Mouse (Mus musculus) mature B cell (primary cell): Measurements from ENCODE around the gene Safb2.

Source experiments
- in situ Hi-C: fragments of 300-500 bp; cut with MboI; formaldehyde crosslinking; loops from 2 replicates; pipeline ENCODE4 v1.14.3; 2019

Safb2 gene

GRCm38 (mm10) chr17:56559386-56559785 lies 25.0 kb downstream of the Safb2 start:
- in situ Hi-C loops: no loop called here

- in situ Hi-C loops: no loop called here
These were observed 25.9 kb downstream of the Safb2 start for GRCm38 (mm10) chr17:56558448-56558847.

GRCm38 (mm10) chr17:56554122-56554551 lies 30.2 kb downstream of the Safb2 start, which contains the start of gene Gm20219:
Gm20219 (minus strand) TSS chr17:56554387.
- in situ Hi-C loops: no loop called here

GRCm38 (mm10) chr17:56552781-56553363 lies 31.5 kb downstream of the Safb2 start:
- in situ Hi-C loops: no loop called here

GRCm38 (mm10) chr17:56551841-56552581 lies 32.4 kb downstream of the Safb2 start:
- in situ Hi-C loops: no loop called here

GRCm38 (mm10) chr17:56550784-56551475 lies 33.5 kb downstream of the Safb2 start:
- in situ Hi-C loops: no loop called here

- in situ Hi-C loops: loop anchor here (5.0 kb wide), 1 partner anchor 191 kb away; no protein-coding TSS in a partner anchor
These were observed 35.7 kb downstream of the Safb2 start for GRCm38 (mm10) chr17:56548605-56549105.

GRCm38 (mm10) chr17:56547846-56548604 lies 36.4 kb downstream of the Safb2 start:
- in situ Hi-C loops: loop anchor here (5.0 kb wide), 1 partner anchor 191 kb away; no protein-coding TSS in a partner anchor

- in situ Hi-C loops: loop anchor here (5.0 kb wide), 1 partner anchor 190 kb away; no protein-coding TSS in a partner anchor
These were observed 37.1 kb downstream of the Safb2 start for GRCm38 (mm10) chr17:56547116-56547845.

- in situ Hi-C loops: loop anchor here (5.0 kb wide), 1 partner anchor 189 kb away; no protein-coding TSS in a partner anchor
These were observed 37.8 kb downstream of the Safb2 start for GRCm38 (mm10) chr17:56546576-56546975.

- in situ Hi-C loops: loop anchor here (5.0 kb wide), 1 partner anchor 189 kb away; no protein-coding TSS in a partner anchor
These were observed 38.4 kb downstream of the Safb2 start for GRCm38 (mm10) chr17:56545945-56546344.

- in situ Hi-C loops: loop anchor here (5.0 kb wide), 1 partner anchor 188 kb away; no protein-coding TSS in a partner anchor
These were observed 39.5 kb downstream of the Safb2 start for GRCm38 (mm10) chr17:56544699-56545387.

- in situ Hi-C loops: no loop called here
These were observed 40.6 kb downstream of the Safb2 start for GRCm38 (mm10) chr17:56543684-56544224.

- in situ Hi-C loops: no loop called here
These were observed 41.6 kb downstream of the Safb2 start for GRCm38 (mm10) chr17:56542736-56543135.

GRCm38 (mm10) chr17:56540562-56540975 lies 43.8 kb downstream of the Safb2 start:
- in situ Hi-C loops: no loop called here

- in situ Hi-C loops: no loop called here
These were observed 46.5 kb downstream of the Safb2 start for GRCm38 (mm10) chr17:56537912-56538311.

- in situ Hi-C loops: no loop called here
These were observed 47.5 kb downstream of the Safb2 start for GRCm38 (mm10) chr17:56536874-56537273.

- in situ Hi-C loops: no loop called here
These were observed 48.2 kb downstream of the Safb2 start for GRCm38 (mm10) chr17:56536192-56536591.

- in situ Hi-C loops: no loop called here
These were observed 59.4 kb downstream of the Safb2 start for GRCm38 (mm10) chr17:56524943-56525342.

- in situ Hi-C loops: no loop called here
These were observed 61.6 kb downstream of the Safb2 start for GRCm38 (mm10) chr17:56522744-56523143.
